Mouse (Mus musculus) lung, postnatal 0 days (tissue): Measurements from ENCODE around the gene Nupl1. TPM values are rescaled to one million over a fixed set of nuclear protein-coding genes. Genes with fewer than 3 reads are reported as not detected.

Experiments
- ATAC-seq: fragments of 200-750 bp; cut with Nextera tagmentation; 2 replicates; pipeline ENCODE4 v1.8.0; 2017; ENCODE audit warnings: moderate library complexity
- DNase-seq: peaks from one replicate; pipeline ENCODE4 v3.0.0-alpha.2; 2016; ENCODE audit warnings: low spot score
- H3K27ac ChIP-seq: fragments of 300-500 bp; sonication (generic); 2 replicates; pipeline ENCODE4 v1.5.1; 2014; ENCODE audit warnings: antibody characterized with exemption, mild to moderate bottlenecking, low read length, mixed read lengths
- H3K27me3 ChIP-seq: fragments of 300-500 bp; sonication (generic); replicated peaks from 2 replicates; pipeline ENCODE4 v1.6.1; 2014; ENCODE audit warnings: low read length, mixed read lengths; ENCODE audit not compliant: insufficient read depth
- H3K36me3 ChIP-seq: fragments of 300-500 bp; sonication (generic); 2 replicates; pipeline ENCODE4 v1.6.1; 2014; ENCODE audit warnings: low read length, mixed read lengths; ENCODE audit not compliant: insufficient read depth
- H3K4me1 ChIP-seq: fragments of 300-500 bp; sonication (generic); 2 replicates; pipeline ENCODE4 v1.6.1; 2014; ENCODE audit warnings: antibody characterized with exemption, low read depth, low read length, mixed read lengths; ENCODE audit not compliant: insufficient read depth
- H3K4me2 ChIP-seq: fragments of 300-500 bp; sonication (generic); replicated peaks from 2 replicates; pipeline ENCODE4 v1.6.1; 2014; ENCODE audit warnings: low read depth, mild to moderate bottlenecking, low read length, moderate library complexity, mixed read lengths
- H3K4me3 ChIP-seq: fragments of 300-500 bp; sonication (generic); 2 replicates; pipeline ENCODE4 v1.5.1; 2014; ENCODE audit warnings: low read depth, low read length
- H3K9ac ChIP-seq: fragments of 300-500 bp; sonication (generic); replicated peaks from 2 replicates; pipeline ENCODE4 v1.6.1; 2014; ENCODE audit warnings: low read depth, mild to moderate bottlenecking
- H3K9me3 ChIP-seq: fragments of 300-500 bp; sonication (generic); 2 replicates; pipeline ENCODE4 v1.6.1; 2016; ENCODE audit warnings: low read length, mixed read lengths
- CTCF ChIP-seq: IDR thresholded peaks from 2 replicates; pipeline ENCODE4 v1.5.1; 2016; ENCODE audit warnings: antibody characterized with exemption, mild to moderate bottlenecking
- EP300 ChIP-seq: IDR thresholded peaks from 2 replicates; pipeline ENCODE4 v1.6.1; 2016; ENCODE audit warnings: antibody characterized with exemption, mild to moderate bottlenecking, control low read depth
- WGBS: fragments of 180-500 bp; shearing (Covaris S2); extraction: QIAGEN DNeasy Blood & Tissue Kit; methylation state at CpG from one replicate; pipeline ENCODE4 v1.1.7; 2014; 5-methylcytosine and 5-hydroxymethylcytosine counted together
- polyA plus RNA-seq: library from polyadenylated mRNA; unstranded; fragments of >200 nt; fragmentation: Nextera tagmentation; extraction: Ambion mirVana; gene quantifications from 2 replicates; pipeline ENCODE4 v1.2.1, GENCODE M21; 2015

Nupl1 gene
- polyA plus RNA-seq, 1 experiment from 2014 or later, result not detected

DNA sequence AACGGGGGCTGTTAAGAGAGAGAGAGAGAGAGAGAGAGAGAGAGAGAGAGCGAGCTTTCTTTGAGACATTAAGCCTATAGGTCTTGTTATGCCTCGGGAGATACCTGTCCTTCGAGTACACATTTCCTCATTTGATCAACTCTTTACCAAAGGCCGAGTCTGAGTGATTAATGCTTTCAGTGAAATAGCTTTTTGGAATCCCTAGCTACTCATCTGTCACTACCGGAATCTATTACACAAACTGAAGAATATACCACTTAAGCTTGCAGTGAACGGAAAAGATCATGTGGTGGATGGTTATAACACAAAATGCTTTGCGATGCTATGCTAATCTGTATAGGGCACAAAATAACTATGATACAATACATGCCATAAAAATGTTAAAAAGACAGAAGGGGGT is 865 bp downstream of the Nupl1 start:
- Histone ChIP-seq H3K27me3 (no peaks in the 10 kb centered on the region), H3K27ac (no peak overlapping the region), H3K9ac (peak overlapping the region; percentile 91), H3K9me3 (no peaks in the 10 kb centered on the region), H3K4me2 (peak overlapping the region; percentile 80), H3K4me3 (peak overlapping the region; percentile 76), H3K4me1 (peaks cover 3% of the 10 kb centered on the region; the same call in 1 of the 2 replicates), H3K36me3 (no peaks in the 10 kb centered on the region)
- 6% methylated on average over 8 of the region's 8 CpGs for WGBS
- TF ChIP-seq EP300, result no peak
- peak; percentile 10 for DNase-seq
- ATAC-seq, result no peak

DNA sequence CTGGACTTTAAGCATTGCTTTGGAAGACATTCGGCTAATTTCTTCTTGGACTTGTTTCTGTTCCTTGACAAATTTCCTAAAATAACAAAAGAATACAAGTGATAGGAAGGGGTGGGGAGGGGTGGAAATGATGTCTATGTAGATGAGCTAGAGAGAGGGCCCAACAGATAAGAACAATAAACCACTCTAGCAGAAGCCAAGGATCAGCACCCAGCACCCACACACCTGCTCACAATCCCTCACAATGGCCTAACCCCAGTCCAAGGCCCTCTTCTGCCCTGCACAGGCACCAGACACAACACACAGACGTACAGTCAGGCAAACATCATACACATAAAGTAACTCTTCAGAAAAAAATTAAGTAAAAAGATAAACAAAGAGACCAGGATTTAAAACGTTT is 12.7 kb downstream of the Nupl1 start:
- no peak overlapping the region for H3K27ac ChIP-seq
- H3K27me3 ChIP-seq, result no peaks in the 10 kb centered on the region
- H3K4me2 ChIP-seq, result no peak overlapping the region
- H3K4me1 ChIP-seq, result no peaks in the 10 kb centered on the region
- DNase-seq, result no peak
- TF ChIP-seq EP300 (no peak), CTCF (no peak)
- no peaks in the 10 kb centered on the region for H3K9me3 ChIP-seq
- 71% methylated on average over 3 of the region's 3 CpGs for WGBS
- no peak for ATAC-seq
- no peak overlapping the region for H3K4me3 ChIP-seq
- H3K9ac ChIP-seq, result no peak overlapping the region
- peaks cover 8% of the 10 kb centered on the region for H3K36me3 ChIP-seq

- Histone ChIP-seq H3K4me3 (no peak overlapping the region), H3K36me3 (peaks cover 7% of the 10 kb centered on the region; the same call in 1 of the 2 replicates), H3K4me1 (no peaks in the 10 kb centered on the region), H3K27ac (no peak overlapping the region), H3K27me3 (no peaks in the 10 kb centered on the region), H3K9ac (no peak overlapping the region), H3K9me3 (no peaks in the 10 kb centered on the region), H3K4me2 (no peak overlapping the region)
- ATAC-seq (no peak), DNase-seq (no peak)
- 88% methylated on average over 10 of the region's 10 CpGs for WGBS
- no peak for TF ChIP-seq CTCF
Observed at GRCm38 (mm10) chr14:60219886-60220285, 31.3 kb downstream of the Nupl1 start.

DNA sequence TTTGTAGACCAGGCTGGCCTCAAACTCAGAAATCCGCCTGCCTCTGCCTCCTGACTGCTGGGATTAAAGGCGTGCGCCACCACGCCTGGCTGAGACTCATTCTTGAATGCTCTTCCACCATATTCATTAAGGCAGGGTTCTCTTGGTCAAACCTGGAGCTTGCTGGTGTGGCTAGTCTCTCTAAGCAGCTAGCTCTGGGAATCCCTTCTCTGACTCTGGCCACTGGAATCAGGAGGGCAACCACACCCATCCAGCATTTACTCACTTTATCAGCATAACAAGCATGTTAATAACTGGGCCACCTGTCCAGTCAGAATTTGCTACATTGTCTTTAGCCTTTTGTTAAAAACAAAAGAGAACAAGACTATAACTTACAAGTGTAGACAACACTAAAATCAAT is 33.6 kb downstream of the Nupl1 start:
- H3K9ac ChIP-seq, result no peak overlapping the region
- no peak overlapping the region for H3K4me3 ChIP-seq
- no peaks in the 10 kb centered on the region for H3K4me1 ChIP-seq
- WGBS, result 98% methylated on average over 4 of the region's 4 CpGs
- DNase-seq, result no peak
- TF ChIP-seq CTCF (no peak), EP300 (no peak)
- no peak overlapping the region for H3K4me2 ChIP-seq
- H3K9me3 ChIP-seq, result no peaks in the 10 kb centered on the region
- no peak overlapping the region for H3K27ac ChIP-seq
- ATAC-seq, result no peak
- no peaks in the 10 kb centered on the region for H3K27me3 ChIP-seq
- H3K36me3 ChIP-seq, result peaks cover 7% of the 10 kb centered on the region; the same call in 1 of the 2 replicates

DNA sequence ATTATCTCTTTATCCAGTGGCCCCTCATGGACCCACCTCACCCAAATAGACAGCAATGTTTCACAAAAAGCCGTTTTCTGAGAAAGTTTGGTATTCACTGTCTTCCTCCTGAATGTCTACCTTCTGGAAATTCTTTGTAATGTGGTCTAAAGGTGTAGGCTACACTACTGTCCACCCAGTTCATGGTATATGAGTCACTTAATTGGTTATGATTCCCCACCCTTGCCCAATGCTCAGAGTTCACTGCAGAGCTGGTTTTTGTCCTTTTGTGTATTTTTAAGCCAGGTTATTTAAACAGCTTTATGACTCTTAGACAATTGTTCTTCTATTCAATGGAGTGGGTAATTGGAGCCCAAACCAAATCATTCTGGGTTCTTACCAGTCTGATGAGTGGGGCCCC is 35.1 kb downstream of the Nupl1 start:
- TF ChIP-seq CTCF (no peak), EP300 (no peak)
- WGBS, result 98% methylated on average over 1 of the region's 1 CpGs
- Histone ChIP-seq H3K9ac (no peak overlapping the region), H3K9me3 (no peaks in the 10 kb centered on the region), H3K36me3 (peaks cover 7% of the 10 kb centered on the region; the same call in 1 of the 2 replicates), H3K4me1 (no peaks in the 10 kb centered on the region), H3K27ac (no peak overlapping the region), H3K27me3 (no peaks in the 10 kb centered on the region), H3K4me2 (no peak overlapping the region), H3K4me3 (no peak overlapping the region)
- ATAC-seq (no peak), DNase-seq (no peak)

GRCm38 (mm10) chr14:60215000-60215399 is 36.2 kb downstream of the Nupl1 start:
- Histone ChIP-seq H3K9me3 (no peaks in the 10 kb centered on the region), H3K27me3 (no peaks in the 10 kb centered on the region), H3K27ac (no peak overlapping the region), H3K4me1 (no peaks in the 10 kb centered on the region), H3K36me3 (peaks cover 7% of the 10 kb centered on the region; the same call in 1 of the 2 replicates), H3K9ac (no peak overlapping the region), H3K4me3 (no peak overlapping the region), H3K4me2 (no peak overlapping the region)
- 92% methylated on average over 3 of the region's 3 CpGs for WGBS
- ATAC-seq (no peak), DNase-seq (no peak)
- no peak for TF ChIP-seq CTCF
- TF ChIP-seq EP300, result no peak

DNA sequence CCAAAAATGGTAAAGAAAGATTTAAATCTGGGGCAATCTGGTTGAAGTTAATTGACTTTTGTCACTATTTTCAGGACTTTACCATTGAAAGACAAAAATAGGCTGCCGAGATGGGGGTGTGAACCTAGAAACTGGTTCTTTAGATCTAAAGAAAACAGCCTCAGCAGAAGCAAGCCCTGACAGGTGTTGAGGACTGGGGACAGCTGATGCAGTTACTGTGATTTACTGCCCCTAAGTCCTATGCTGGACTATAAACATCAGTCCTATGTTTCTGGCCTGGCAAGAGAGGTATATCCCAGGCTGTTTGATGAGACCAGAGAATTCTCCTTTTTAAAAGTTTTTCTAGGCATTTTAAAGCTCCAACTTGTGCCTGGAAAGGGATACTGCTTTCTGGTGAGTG is 37.2 kb downstream of the Nupl1 start:
- DNase-seq, result no peak
- ATAC-seq, result no peak
- WGBS, result 40% methylated on average over 1 of the region's 1 CpGs

More for the DNA sequence above, 37.2 kb downstream of the Nupl1 start:
- Histone ChIP-seq H3K27me3 (no peaks in the 10 kb centered on the region), H3K4me2 (no peak overlapping the region), H3K4me1 (no peaks in the 10 kb centered on the region), H3K9me3 (no peaks in the 10 kb centered on the region), H3K27ac (no peak overlapping the region), H3K4me3 (no peak overlapping the region), H3K9ac (no peak overlapping the region), H3K36me3 (peaks cover 7% of the 10 kb centered on the region; the same call in 1 of the 2 replicates)
- no peak for TF ChIP-seq EP300
- TF ChIP-seq CTCF, result no peak
